Mouse (Mus musculus) CH12.LX (cell line): ENCODE data around the gene Pax6. TPM values are rescaled to one million over a fixed set of nuclear protein-coding genes. Genes with fewer than 3 reads are reported as not detected.

Experiments
- DNase-seq: peaks from one replicate; pipeline ENCODE4 v3.0.0-alpha.2; 2013; ENCODE audit errors: extremely low read depth
- H3K27ac ChIP-seq: 2 replicates; pipeline ENCODE4 v1.5.1; 2012; ENCODE audit warnings: low read depth, mild to moderate bottlenecking, control low read depth, moderate library complexity; ENCODE audit not compliant: insufficient read depth
- H3K27me3 ChIP-seq: replicated peaks from 2 replicates; pipeline ENCODE3; 2012; ENCODE audit warnings: inconsistent platforms
- H3K36me3 ChIP-seq, 2 experiments: replicated peaks in 1 of 2; 2 replicates each; pipeline versions ENCODE3 to v1.6.1; 2012; ENCODE audit warnings: inconsistent platforms in 1 of 2, low read length in 1 of 2, mild to moderate bottlenecking in 1 of 2, mixed read lengths in 1 of 2, moderate library complexity in 1 of 2; ENCODE audit not compliant: control insufficient read depth in 1 of 2, insufficient read depth in 1 of 2
- H3K4me1 ChIP-seq, 2 experiments: 2 replicates each; pipeline ENCODE4 v1.6.1; 2012; ENCODE audit warnings: inconsistent platforms in 1 of 2, moderate library complexity in 1 of 2; ENCODE audit not compliant: insufficient read depth in 2 of 2, control insufficient read depth in 1 of 2
- H3K4me2 ChIP-seq: 2 replicates; pipeline ENCODE4 v1.6.1; 2012; ENCODE audit warnings: low read depth, mild to moderate bottlenecking, control low read depth; ENCODE audit not compliant: poor library complexity, insufficient read depth, severe bottlenecking
- H3K4me3 ChIP-seq, 3 experiments: fragments of 150-350 bp in 1 of 3; sonication (generic) in 1 of 3; replicated peaks in 1 of 3; 2 replicates each; pipeline versions ENCODE3 to v1.5.1; 2011 to 2012; ENCODE audit warnings: low read depth in 2 of 3, low read length in 2 of 3, mild to moderate bottlenecking in 2 of 3, moderate library complexity in 2 of 3, control low read depth in 1 of 3, improper control_type of control experiment in 1 of 3, inconsistent platforms in 1 of 3, mixed read lengths in 1 of 3; ENCODE audit not compliant: poor library complexity in 1 of 3
- H3K79me2 ChIP-seq: replicated peaks from 2 replicates; pipeline ENCODE4 v1.6.1; 2012; ENCODE audit warnings: mild to moderate bottlenecking, moderate library complexity; ENCODE audit not compliant: control insufficient read depth, poor library complexity, insufficient read depth, severe bottlenecking; ENCODE audit errors: extremely low read depth
- H3K9ac ChIP-seq: 2 replicates; pipeline ENCODE4 v1.6.1; 2012; ENCODE audit warnings: low read depth, mild to moderate bottlenecking, control low read depth, moderate library complexity; ENCODE audit not compliant: insufficient read depth
- H3K9me3 ChIP-seq: replicated peaks from 2 replicates; pipeline ENCODE3; 2012; ENCODE audit warnings: low read length, inconsistent platforms, mixed read lengths
- CHD2 ChIP-seq: IDR thresholded peaks from 2 replicates; pipeline ENCODE4 v1.6.1; 2011; ENCODE audit warnings: low read length, improper control_type of control experiment
- CTCF ChIP-seq, 2 experiments: IDR thresholded peaks in 1 of 2; conservative IDR thresholded peaks in 1 of 2; 2 replicates each; pipeline ENCODE4 v1.5.1; 2011 to 2012; ENCODE audit warnings: low read depth in 2 of 2, low read length in 2 of 2, improper control_type of control experiment in 1 of 2, inconsistent platforms in 1 of 2, mild to moderate bottlenecking in 1 of 2, moderate library complexity in 1 of 2
- E2F4 ChIP-seq: IDR thresholded peaks from 2 replicates; pipeline ENCODE4 v1.6.1; 2011; ENCODE audit warnings: low read depth, low read length, improper control_type of control experiment; ENCODE audit not compliant: insufficient replicate concordance
- EP300 ChIP-seq: IDR thresholded peaks from 2 replicates; pipeline ENCODE4 v1.6.1; 2011; ENCODE audit warnings: low read length, improper control_type of control experiment
- ETS1 ChIP-seq: conservative IDR thresholded peaks from 2 replicates; pipeline ENCODE4 v1.6.1; 2012; ENCODE audit warnings: low read depth, mild to moderate bottlenecking, inconsistent platforms, low read length, improper control_type of control experiment, moderate library complexity
- GABPA ChIP-seq: IDR thresholded peaks from 2 replicates; pipeline ENCODE4 v1.6.1; 2012; ENCODE audit warnings: low read depth, low read length, improper control_type of control experiment, inconsistent platforms; ENCODE audit not compliant: insufficient replicate concordance
- HCFC1 ChIP-seq: IDR thresholded peaks from 2 replicates; pipeline ENCODE4 v1.6.1; 2012; ENCODE audit warnings: low read depth, mild to moderate bottlenecking, inconsistent platforms, low read length, improper control_type of control experiment
- IRF4 ChIP-seq: IDR thresholded peaks from 2 replicates; pipeline ENCODE4 v1.6.1; 2014; ENCODE audit warnings: low read depth, mild to moderate bottlenecking, inconsistent platforms, low read length, improper control_type of control experiment
- MAFK ChIP-seq: IDR thresholded peaks from 2 replicates; pipeline ENCODE4 v1.6.1; 2011; ENCODE audit warnings: low read length, improper control_type of control experiment; ENCODE audit not compliant: insufficient replicate concordance
- MAX ChIP-seq: IDR thresholded peaks from 2 replicates; pipeline ENCODE4 v1.6.1; 2011; ENCODE audit warnings: low read length, improper control_type of control experiment
- MAZ ChIP-seq: IDR thresholded peaks from 2 replicates; pipeline ENCODE4 v1.6.1; 2012; ENCODE audit warnings: low read depth, mild to moderate bottlenecking, inconsistent platforms, low read length, improper control_type of control experiment, moderate library complexity
- MEF2A ChIP-seq: IDR thresholded peaks from 2 replicates; pipeline ENCODE4 v1.6.1; 2014; ENCODE audit warnings: low read depth, mild to moderate bottlenecking, inconsistent platforms, low read length, improper control_type of control experiment, borderline replicate concordance
- MXI1 ChIP-seq: IDR thresholded peaks from 2 replicates; pipeline ENCODE4 v1.6.1; 2011; ENCODE audit warnings: mild to moderate bottlenecking, low read depth, low read length, improper control_type of control experiment
- MYC ChIP-seq: IDR thresholded peaks from 2 replicates; pipeline ENCODE4 v1.6.1; 2011; ENCODE audit warnings: low read depth, mild to moderate bottlenecking, improper control_type of control experiment, low read length
- NELFE ChIP-seq: IDR thresholded peaks from 2 replicates; pipeline ENCODE4 v1.6.1; 2011; ENCODE audit warnings: low read depth, low read length, improper control_type of control experiment
- NRF1 ChIP-seq: IDR thresholded peaks from 2 replicates; pipeline ENCODE4 v1.6.1; 2014; ENCODE audit warnings: low read depth, mild to moderate bottlenecking, inconsistent platforms, low read length, improper control_type of control experiment, moderate library complexity
- POLR2A ChIP-seq: IDR thresholded peaks from 2 replicates; pipeline ENCODE4 v1.6.1; 2011; ENCODE audit warnings: low read depth, mild to moderate bottlenecking, improper control_type of control experiment, low read length
- RCOR1 ChIP-seq: conservative IDR thresholded peaks from 2 replicates; pipeline ENCODE4 v1.6.1; 2012; ENCODE audit warnings: low read depth, mild to moderate bottlenecking, inconsistent platforms, low read length, improper control_type of control experiment
- SMC3 ChIP-seq: IDR thresholded peaks from 2 replicates; pipeline ENCODE4 v1.6.1; 2011; ENCODE audit warnings: low read depth, low read length, improper control_type of control experiment
- TBP ChIP-seq: conservative IDR thresholded peaks from 2 replicates; pipeline ENCODE4 v1.6.1; 2011; ENCODE audit warnings: low read depth, low read length, improper control_type of control experiment
- TCF12 ChIP-seq: IDR thresholded peaks from 2 replicates; pipeline ENCODE4 v1.6.1; 2014; ENCODE audit warnings: low read depth, mild to moderate bottlenecking, inconsistent platforms, low read length, improper control_type of control experiment
- USF1 ChIP-seq: IDR thresholded peaks from 2 replicates; pipeline ENCODE4 v1.6.1; 2014; ENCODE audit warnings: low read depth, mild to moderate bottlenecking, inconsistent platforms, low read length, improper control_type of control experiment
- USF2 ChIP-seq: conservative IDR thresholded peaks from 2 replicates; pipeline ENCODE4 v1.6.1; 2011; ENCODE audit warnings: low read depth, low read length, improper control_type of control experiment
- ZMIZ1 ChIP-seq: IDR thresholded peaks from 2 replicates; pipeline ENCODE4 v1.6.1; 2012; ENCODE audit warnings: low read depth, mild to moderate bottlenecking, inconsistent platforms, low read length, improper control_type of control experiment
- ZNF384 ChIP-seq: IDR thresholded peaks from 2 replicates; pipeline ENCODE4 v1.6.1; 2012; ENCODE audit warnings: low read depth, low read length, improper control_type of control experiment, inconsistent platforms
- dilution Hi-C: fragments of 300-500 bp; cut with MboI; formaldehyde crosslinking; loops from 2 replicates; pipeline ENCODE4 v1.14.3; 2020; ENCODE audit warnings: low sequenced_read_pairs; ENCODE audit not compliant: extremely low pct_unique_long_range_greater_than_20kb, extremely low pct_ligation_motif_present
- in situ Hi-C: fragments of 300-500 bp; cut with MboI; formaldehyde crosslinking; loops from 3 replicates; pipeline ENCODE4 v1.14.3; 2019; ENCODE audit warnings: low sequenced_read_pairs, low pct_ligation_motif_present, low pct_unique_long_range_greater_than_20kb, mixed read lengths
- polyA plus RNA-seq: library from polyadenylated mRNA; unstranded; fragments of >175 nt; gene quantifications from 2 replicates; pipeline ENCODE4 v1.2.1, GENCODE M21; 2012; ENCODE audit warnings: low read depth; ENCODE audit not compliant: insufficient read length
- total RNA-seq, 2 experiments: library from RNA; depleted of rRNA; stranded (reverse); fragments of 300-350 nt in 1 of 2; fragments of >200 nt in 1 of 2; gene quantifications; 2 replicates each; pipeline ENCODE4 v1.2.3; 2012 to 2014

Pax6 gene
- total and polyA plus RNA-seq, 3 experiments: 0.17 to 0.30 TPM; not detected in 1

DNA sequence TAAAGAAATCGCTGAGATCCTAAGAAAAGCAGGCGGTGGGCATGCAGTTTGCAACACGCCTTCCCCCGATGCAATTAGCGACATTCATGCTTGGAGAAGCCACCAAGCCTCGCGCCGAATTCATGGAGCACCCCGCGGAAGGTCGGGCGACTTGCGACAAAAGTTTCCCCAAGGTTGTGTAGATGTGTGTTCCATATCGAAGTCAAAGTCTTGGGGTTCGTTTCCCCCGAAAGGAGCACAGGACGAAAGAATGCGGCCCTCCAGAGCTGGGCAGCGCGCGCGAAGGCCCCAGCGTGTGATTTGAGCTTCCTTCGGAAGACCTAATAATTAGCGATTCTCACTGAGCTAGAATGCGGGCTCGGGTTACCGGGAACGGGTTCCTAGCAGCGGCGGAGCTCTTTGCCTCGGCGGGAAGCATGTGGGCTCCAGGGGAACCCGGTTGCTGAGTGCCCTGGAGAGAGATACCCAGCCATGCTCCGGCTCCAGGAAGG is 716 bp downstream of the Pax6 start:
- peaks cover 67% of the 10 kb centered on the region for H3K27me3 ChIP-seq
- in situ Hi-C loops (no loop called here), dilution Hi-C loops (no loop called here)
- H3K79me2 ChIP-seq: no peaks in the 10 kb centered on the region
- no peak for TF ChIP-seq MEF2A
- no peak for TF ChIP-seq RCOR1
- TF ChIP-seq MAX: no peak
- no peak for TF ChIP-seq TBP
- TF ChIP-seq MAZ: no peak
- TF ChIP-seq USF2: no peak
- no peak for TF ChIP-seq POLR2A
- no peak for TF ChIP-seq HCFC1
- no peak for TF ChIP-seq ETS1
- TF ChIP-seq USF1: no peak
- TF ChIP-seq IRF4: no peak
- TF ChIP-seq CHD2: no peak
- TF ChIP-seq GABPA: no peak
- H3K4me1 ChIP-seq: no peaks in the 10 kb centered on the region
- no peak overlapping the region for H3K4me3 ChIP-seq
- H3K9me3 ChIP-seq: peaks cover 4% of the 10 kb centered on the region
- no peak overlapping the region for H3K27ac ChIP-seq
- H3K4me2 ChIP-seq: no peak overlapping the region
- H3K9ac ChIP-seq: no peak overlapping the region
- no peak for DNase-seq
- no peaks in the 10 kb centered on the region for H3K36me3 ChIP-seq

GRCm38 (mm10) chr2:105669881-105670730 is 1.4 kb downstream of the Pax6 start:
- Histone ChIP-seq H3K4me1 (no peaks in the 10 kb centered on the region), H3K79me2 (no peaks in the 10 kb centered on the region)
- dilution Hi-C loops: no loop called here

More at GRCm38 (mm10) chr2:105669881-105670730, 1.4 kb downstream of the Pax6 start:
- Histone ChIP-seq H3K27me3 (peaks cover 73% of the 10 kb centered on the region), H3K9ac (no peak overlapping the region), H3K9me3 (peaks cover 8% of the 10 kb centered on the region), H3K4me2 (no peak overlapping the region)
- in situ Hi-C loops: no loop called here
- no peak for DNase-seq
- TF ChIP-seq SMC3 (no peak), TBP (no peak), ZMIZ1 (no peak), TCF12 (no peak), CTCF (conservative IDR thresholded peaks at IDR 0.05 in 1 of 2, IDR thresholded peaks at IDR 0.05 in 1 of 2; ENCODE audit: low read depth in 2 of 2, low read length in 2 of 2) (no peak), NELFE (no peak), GABPA (no peak), MYC (no peak), MAZ (no peak), MAX (no peak), NRF1 (no peak), EP300 (no peak), MAFK (no peak), USF1 (no peak), CHD2 (no peak), ZNF384 (no peak), MXI1 (no peak), MEF2A (no peak), E2F4 (no peak)
- TF ChIP-seq, all 38 proteins: peak for 0
- Histone ChIP-seq H3K27ac (no peak overlapping the region), H3K36me3 (no peaks in the 10 kb centered on the region), H3K4me3 (no peak overlapping the region)
